Mouse (Mus musculus) c-Kit-negative CD71-positive TER-119-positive erythroid progenitor cells, embryonic 14.5 days (primary cell): ENCODE results near the gene Kank4.
"Not testable (repeated sequence)": the region's sequence is repeated elsewhere in the genome, so short reads cannot be mapped to it uniquely, and the experiment has no call there.

Experiments used
- DNase-seq: peaks from one replicate; pipeline ENCODE4 v3.0.0-alpha.2; 2013; ENCODE audit warnings: low read depth, low spot score

The Kank4 gene

DNA sequence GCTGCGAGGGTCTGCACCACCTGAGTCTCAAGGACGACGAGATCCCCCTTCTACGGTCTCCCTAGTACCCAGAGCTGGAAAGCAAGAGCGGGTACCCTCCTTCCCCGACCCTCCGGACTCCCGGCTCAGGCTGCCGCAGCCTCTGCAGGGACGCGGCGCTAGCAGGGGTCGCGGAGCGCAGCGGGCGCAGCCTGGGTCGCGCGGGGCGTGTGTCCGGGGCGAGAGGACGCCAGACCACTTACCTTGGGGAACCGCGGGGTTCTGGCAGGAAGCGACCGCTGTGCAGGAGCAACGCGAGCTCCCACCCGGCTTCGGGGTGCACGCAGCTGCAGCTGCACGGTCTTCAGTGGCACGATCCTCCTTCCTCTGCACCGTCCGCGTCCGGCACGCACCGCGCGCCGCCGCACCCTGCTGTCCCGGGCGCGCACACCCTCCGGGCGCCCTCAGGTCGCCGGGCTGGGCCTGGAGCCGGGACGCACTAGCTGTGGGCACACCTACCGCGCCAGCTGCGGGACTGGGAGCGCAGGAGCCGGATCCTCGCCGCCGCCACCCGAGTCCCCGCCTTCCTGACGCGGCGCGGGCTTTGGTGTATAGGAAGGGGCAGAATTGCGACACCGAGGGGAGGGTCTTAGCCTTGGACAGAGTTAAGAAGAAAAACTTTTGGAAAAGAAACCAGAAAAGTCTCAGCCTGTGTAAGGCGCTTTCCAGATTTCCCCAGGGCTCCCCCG lies at the start of gene Kank4:
Kank4 (minus strand) TSS at position 354 of the 728 bp plus-strand sequence.
- DNase-seq = no peak

DNA sequence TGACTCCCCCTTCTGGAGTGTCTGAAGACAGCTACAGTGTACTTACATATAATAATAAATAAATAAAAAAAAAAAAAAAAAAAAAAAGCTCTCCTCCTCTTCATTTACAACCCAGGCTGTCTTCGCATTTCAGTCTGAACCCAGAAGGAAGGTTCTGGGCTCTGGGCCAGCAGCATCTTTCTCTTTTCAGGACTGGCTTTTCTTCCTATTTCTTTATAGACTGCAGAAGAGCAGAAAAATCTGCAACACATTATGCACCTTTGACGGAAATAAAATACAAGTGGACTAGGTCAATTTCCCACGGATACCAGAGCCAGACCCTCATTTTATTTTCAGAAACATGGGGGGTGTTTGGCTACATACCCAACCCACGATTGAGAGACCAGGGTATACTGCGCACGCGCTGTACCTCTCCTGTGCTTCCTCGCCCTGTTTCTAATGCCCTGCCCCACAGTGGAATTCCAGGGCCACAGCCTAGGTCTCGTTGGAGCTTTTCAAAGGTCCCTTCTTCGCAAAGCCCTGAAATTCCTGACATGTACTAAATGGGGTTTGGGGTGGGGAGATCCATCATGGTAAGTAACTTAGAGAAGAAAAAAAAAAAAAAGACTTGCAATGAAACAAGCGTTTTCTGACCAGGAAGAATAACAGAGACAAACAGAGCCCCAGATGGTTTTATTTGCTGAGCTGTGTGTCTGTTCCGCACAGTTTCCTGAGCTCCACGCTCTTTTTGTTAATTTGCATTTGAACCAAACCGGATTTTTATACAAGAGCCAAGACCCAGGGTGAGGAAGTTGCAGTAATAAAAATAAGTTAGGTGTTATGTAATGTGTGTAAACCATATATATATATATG lies 48.3 kb upstream of the Kank4 start:
- no peak for DNase-seq

GRCm38 (mm10) chr4:98864546-98864945 lies 47.2 kb upstream of the Kank4 start:
- no peak for DNase-seq

DNA sequence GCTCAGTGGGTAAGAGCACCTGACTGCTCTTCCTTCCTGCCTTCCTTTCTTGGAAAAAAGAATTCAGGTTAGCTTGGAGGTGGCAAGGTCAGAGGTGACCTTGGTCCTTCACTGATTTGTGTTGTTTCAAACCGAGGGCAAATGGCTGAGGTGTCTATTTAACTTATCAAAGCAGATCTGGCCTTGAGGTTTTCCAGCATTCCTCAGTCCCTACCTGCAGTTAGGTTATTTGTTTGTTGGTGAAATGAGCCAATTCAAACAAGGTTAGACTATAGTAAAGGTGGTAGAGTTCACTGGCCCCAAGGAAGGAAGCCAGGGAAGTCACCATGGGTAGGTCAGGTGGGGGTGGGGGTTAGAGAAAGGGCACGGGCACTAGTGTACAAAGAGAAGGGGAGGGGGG lies 46.8 kb upstream of the Kank4 start:
- DNase-seq = no peak

DNA sequence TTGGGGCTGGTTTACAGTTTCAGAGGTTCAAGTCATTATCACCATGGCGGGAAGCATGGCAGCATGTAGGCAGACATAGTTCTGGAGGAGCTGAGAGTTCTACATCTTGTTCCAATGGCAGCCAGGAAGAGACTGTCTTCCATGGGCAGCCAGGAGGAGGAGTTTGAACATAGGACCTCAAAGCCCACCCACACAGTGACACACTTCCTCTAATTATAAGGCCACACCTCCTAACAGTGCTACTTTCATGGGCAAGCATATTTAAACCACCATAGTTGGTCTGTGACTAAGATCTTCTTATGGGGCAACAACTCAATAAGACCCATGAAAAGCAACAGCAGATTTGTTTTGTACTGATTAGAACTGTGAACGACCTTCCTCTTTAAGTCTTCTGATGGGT lies 46.1 kb upstream of the Kank4 start:
- DNase-seq = no peak

GRCm38 (mm10) chr4:98858151-98858855 lies 41.0 kb upstream of the Kank4 start:
- DNase-seq = no peak

GRCm38 (mm10) chr4:98857037-98857648 lies 39.8 kb upstream of the Kank4 start:
- DNase-seq = no peak

DNA sequence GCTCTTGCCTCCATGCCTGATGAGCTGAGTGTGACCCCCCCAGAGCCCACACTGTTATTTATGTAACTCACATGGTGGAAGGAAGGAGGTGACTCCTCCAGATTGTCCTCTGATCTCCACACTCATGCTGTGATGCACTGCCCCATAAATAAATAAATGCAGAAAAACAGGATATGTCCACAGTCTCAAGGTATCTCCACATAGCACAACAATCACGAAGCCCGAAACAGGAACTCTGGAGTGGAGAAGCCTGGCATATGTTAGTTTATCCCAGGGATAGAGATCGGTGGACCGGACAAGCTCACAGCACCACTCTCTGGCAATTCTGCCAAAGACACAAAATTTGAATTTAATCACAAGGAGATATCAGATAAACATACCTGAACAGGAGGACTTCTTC lies 36.6 kb upstream of the Kank4 start:
- DNase-seq = no peak

DNA sequence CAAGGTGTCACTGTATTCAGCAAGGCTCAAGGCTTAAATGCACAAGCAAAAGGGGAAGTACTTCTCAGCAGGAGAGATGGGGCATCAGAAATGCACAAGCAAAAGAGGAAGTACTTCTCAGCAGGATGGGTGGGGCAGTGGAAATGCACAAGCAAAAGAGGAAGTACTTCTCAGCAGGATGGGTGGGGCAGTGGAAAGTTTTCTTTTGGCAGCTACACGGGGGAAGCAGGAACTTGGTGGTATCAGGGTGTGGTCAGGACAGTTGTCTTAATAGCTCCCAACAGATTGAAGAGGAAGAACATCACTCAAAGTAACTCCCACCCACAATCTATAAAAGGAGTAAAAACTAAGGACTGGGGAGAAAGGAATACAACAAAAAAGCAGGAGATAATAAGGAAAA lies 33.1 kb upstream of the Kank4 start:
- DNase-seq = not testable (repeated sequence)

GRCm38 (mm10) chr4:98847120-98847885 lies 30.0 kb upstream of the Kank4 start:
- DNase-seq = no peak

DNA sequence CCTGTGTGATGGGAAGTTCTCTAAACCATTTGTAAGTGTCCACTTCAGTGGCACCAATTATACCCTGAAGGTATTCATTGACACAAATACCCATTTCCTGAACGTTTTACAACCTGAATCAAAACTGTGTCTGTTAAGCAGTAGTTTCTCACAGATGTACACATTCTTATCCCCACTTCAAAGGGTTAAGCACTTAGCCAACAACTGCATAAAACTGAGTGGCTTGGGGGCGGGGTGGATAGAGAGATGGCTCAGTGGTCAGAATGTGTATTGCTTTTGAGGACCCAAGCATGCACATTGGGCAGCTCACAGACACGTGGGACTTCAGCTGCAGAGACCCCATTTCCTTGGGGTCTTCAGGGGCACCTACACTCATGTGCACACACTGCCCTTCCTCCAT lies 29.1 kb upstream of the Kank4 start:
- DNase-seq = no peak

DNA sequence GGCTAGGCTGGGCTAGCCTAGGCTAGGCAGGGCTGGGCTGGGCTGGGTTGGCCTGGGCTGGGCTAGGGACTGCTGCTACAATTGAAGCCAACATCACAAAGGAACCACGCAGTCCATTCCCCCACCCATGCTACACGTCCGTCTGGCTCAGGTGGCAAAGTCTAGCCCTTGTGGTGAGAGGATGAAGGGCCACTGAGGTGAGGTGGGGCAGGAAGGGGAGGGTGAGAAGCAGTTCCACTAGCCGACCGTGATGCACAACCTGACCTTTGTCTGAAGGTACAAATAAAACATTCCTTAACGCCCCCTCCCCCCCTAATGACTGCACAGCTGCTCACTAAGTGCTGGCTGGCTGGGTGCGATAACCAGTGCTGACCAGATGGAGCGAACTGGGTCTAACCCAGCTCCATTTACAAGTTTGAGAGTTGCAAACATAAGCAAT lies 28.4 kb upstream of the Kank4 start:
- no peak for DNase-seq

- no peak for DNase-seq
Observed at GRCm38 (mm10) chr4:98845201-98845600, 27.9 kb upstream of the Kank4 start.

GRCm38 (mm10) chr4:98843906-98844597 lies 26.7 kb upstream of the Kank4 start:
- DNase-seq = no peak

DNA sequence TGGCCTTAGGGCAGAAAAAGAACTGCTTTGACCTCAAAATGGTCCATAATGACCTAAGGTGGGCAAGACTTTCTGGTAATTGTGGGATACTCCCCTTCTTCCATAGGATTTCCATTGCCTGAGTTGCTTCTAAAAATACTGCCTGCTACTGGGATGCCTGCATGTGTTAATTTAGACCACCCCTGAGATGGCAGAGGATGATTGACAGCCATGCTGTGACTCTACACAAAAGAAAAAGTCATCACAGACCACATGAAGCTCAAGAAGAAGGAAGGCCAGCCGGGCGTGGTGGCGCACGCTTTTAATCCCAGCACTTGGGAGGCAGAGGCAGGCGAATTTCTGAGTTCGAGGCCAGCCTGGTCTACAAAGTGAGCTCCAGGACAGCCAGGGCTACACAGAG lies 23.9 kb upstream of the Kank4 start:
- not testable (repeated sequence) for DNase-seq

DNA sequence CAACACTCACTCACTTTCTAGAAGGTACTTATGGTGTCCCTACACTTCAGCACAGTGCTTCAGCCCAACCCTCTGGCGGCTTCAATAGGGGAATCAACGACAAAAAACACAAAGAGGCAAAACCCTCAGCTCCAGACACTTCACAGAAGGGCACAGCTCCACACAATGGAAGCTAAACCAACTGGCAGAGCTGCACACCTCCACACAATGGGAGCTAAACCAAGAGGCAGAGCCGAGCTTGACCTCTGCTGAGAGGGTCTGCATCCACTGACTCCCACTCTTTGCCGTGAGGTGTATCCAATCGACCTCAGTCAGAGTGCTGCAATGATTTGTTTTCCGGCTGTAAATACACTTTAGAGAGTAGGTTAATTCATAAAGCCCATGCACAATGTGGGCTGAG lies 23.2 kb upstream of the Kank4 start:
- DNase-seq = no peak

DNA sequence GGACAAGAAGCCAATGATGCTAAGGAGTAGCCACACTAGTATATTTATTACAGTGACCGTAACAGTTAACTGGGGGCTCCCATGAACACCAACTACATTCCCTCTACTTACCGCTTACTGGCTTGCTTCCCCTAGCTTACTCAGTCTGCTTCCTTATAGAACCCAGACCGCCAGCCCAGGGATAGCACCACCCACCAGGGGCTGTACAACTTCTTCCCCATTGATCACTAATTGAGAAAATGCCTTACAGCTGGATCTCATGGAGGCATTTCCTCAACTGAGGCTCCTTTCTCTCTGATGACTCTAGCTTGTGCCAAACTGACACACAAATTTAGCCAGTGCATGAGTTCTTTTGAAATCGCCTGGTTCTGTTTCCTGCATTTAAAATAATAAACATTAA lies 21.6 kb upstream of the Kank4 start:
- no peak for DNase-seq

- no peak for DNase-seq
Observed at GRCm38 (mm10) chr4:98837715-98838505, 20.6 kb upstream of the Kank4 start.

DNA sequence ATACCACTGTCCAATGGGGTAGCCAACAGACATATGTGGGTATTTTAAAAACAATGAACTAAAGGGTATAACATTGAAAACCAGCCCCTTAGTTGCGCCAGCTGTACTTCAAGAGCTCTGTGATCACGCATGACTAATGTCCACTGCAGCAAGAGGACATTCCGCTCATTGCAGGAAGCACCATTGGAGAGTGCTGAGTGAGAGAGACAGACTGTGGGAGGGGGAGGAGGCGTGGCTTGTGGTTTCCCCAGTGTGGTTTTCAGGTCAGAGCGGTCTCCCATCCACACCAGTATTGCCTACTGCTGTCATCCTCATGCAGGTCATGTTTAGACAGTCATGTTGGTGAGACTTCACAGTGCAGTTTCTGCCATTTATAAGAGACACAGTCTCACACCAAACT lies 19.2 kb upstream of the Kank4 start:
- DNase-seq = no peak

DNA sequence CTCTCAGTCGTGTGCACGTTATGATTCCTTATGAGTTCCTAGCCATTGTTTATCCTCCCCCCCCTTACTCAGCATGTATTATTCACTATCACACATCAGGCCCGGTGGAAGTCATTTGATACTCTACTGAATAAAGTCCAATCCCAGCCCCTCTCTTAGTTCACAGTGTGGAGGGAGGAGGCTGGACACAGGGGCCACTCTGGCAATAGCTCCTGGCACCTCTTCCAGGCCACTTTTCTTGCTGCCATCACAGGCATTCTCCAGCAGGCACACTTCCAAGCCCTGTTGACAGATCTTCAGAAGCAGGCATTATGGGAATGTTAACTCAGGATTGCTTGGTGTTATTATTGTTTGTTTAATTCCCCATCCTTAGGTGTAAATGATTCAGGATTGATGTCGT lies 17.4 kb upstream of the Kank4 start:
- no peak for DNase-seq
